Mouse (Mus musculus): Measurements from ENCODE around the gene Tmem238l. TPM values are rescaled to one million over a fixed set of nuclear protein-coding genes. Genes with fewer than 3 reads are reported as not detected.
A peak's percentile ranks its signal among the peaks of the same experiment; 100 is the strongest.

Gene Tmem238l
- polyA plus RNA-seq, 1 experiment from 2014 or later = 0.19 TPM

GRCm38 (mm10) chr11:66945224-66945767 lies 11.1 kb upstream of the Tmem238l start:
- Histone ChIP-seq H3K27me3 (replicated peaks) (no peaks in the 10 kb centered on the region), H3K4me3 (no peak overlapping the region), H3K4me2 (no peak overlapping the region), H3K9me3 (0 out of 2 replicates have a peak, but pooled peaks cover 2% of the 10 kb centered on the region), H3K4me1 (no peaks in the 10 kb centered on the region), H3K36me3 (no peaks in the 10 kb centered on the region), H3K9ac (no peak overlapping the region), H3K27ac (replicated peaks) (no peak overlapping the region)
- WGBS = 56% methylated on average over 2 of the region's 2 CpGs
- no peak for ATAC-seq (ENCODE audit: extremely low read depth, insufficient number of reproducible peaks, low FRiP score, low TSS enrichment)

- Histone ChIP-seq H3K9me3 (0 out of 2 replicates have a peak, but pooled peaks cover 2% of the 10 kb centered on the region), H3K36me3 (no peaks in the 10 kb centered on the region), H3K27me3 (replicated peaks) (no peaks in the 10 kb centered on the region), H3K4me3 (no peak overlapping the region), H3K27ac (replicated peaks) (no peak overlapping the region), H3K4me1 (no peaks in the 10 kb centered on the region), H3K9ac (no peak overlapping the region), H3K4me2 (no peak overlapping the region)
- ATAC-seq (ENCODE audit: extremely low read depth, insufficient number of reproducible peaks, low FRiP score, low TSS enrichment) = no peak
- 50% methylated on average over 6 of the region's 6 CpGs for WGBS
Observed at GRCm38 (mm10) chr11:66946521-66946920, 9.9 kb upstream of the Tmem238l start.

- no peak overlapping the region for H3K4me2 ChIP-seq
- H3K4me1 ChIP-seq = no peaks in the 10 kb centered on the region
- H3K4me3 ChIP-seq = no peak overlapping the region
- H3K27ac ChIP-seq (replicated peaks) = no peak overlapping the region
- H3K9me3 ChIP-seq = 0 out of 2 replicates have a peak, but pooled peaks cover 2% of the 10 kb centered on the region
- 75% methylated on average over 6 of the region's 6 CpGs for whole genome bisulfite sequencing
- no peaks in the 10 kb centered on the region for H3K27me3 ChIP-seq (replicated peaks)
- H3K9ac ChIP-seq = no peak overlapping the region
- no peaks in the 10 kb centered on the region for H3K36me3 ChIP-seq
- ATAC-seq (ENCODE audit: extremely low read depth, insufficient number of reproducible peaks, low FRiP score, low TSS enrichment) = no peak
Observed at GRCm38 (mm10) chr11:66946922-66947321, 9.5 kb upstream of the Tmem238l start.

- H3K9me3 ChIP-seq = peaks cover 3% of the 10 kb centered on the region; the same call in 1 of the 2 replicates
- no peaks in the 10 kb centered on the region for H3K36me3 ChIP-seq
- H3K27me3 ChIP-seq (replicated peaks) = peaks cover 10% of the 10 kb centered on the region; the same call in 1 of the 2 replicates
- H3K4me2 ChIP-seq = no peak overlapping the region
- no peak overlapping the region for H3K9ac ChIP-seq
- 58% methylated on average over 1 of the region's 1 CpGs for WGBS
- H3K27ac ChIP-seq (replicated peaks) = no peak overlapping the region
- H3K4me1 ChIP-seq = peaks cover 34% of the 10 kb centered on the region
- ATAC-seq (ENCODE audit: extremely low read depth, insufficient number of reproducible peaks, low FRiP score, low TSS enrichment) = no peak
- no peak overlapping the region for H3K4me3 ChIP-seq
Observed at GRCm38 (mm10) chr11:66960797-66961196, 4.4 kb downstream of the Tmem238l start.

DNA sequence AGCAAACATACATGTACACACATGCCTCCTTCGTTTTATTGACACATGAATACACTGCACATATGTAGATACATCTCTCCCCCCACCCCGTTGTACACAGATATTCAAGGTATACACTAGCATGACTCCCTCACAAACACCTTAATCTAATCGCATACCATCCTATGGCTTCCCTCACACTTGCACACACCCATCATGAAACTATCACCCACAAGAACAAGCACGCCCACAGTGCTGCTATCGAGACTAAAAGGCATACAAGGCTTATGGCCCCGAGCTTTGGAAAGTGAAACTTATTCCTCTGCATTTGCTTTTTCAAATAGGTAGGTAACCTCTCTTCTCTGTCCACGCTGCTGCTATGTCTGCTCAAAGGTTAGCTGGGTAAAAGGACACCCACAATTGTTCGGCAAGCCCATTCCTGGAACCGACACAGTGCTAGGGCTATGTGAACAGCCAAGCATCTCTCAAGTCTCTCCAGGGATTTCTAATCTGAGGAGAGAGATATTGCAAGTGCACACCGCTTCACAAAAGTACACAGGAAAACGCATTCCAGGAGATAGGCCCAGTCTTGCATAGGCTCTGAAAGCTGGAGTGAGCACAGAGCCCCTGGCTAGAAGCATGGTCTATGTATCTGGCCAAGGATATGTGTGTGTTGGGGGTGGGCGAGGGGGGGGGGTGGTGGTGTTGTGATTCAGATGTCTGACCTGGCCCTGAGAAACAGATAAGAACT lies 5.2 kb downstream of the Tmem238l start:
- WGBS = 43% methylated on average over 12 of the region's 12 CpGs

GRCm38 (mm10) chr11:66963462-66963861 lies 7.0 kb downstream of the Tmem238l start:
- 0 out of 2 replicates have a peak overlapping the region, but pooled peaks have one; percentile 2 for H3K27ac ChIP-seq (replicated peaks)
- 22% methylated on average over 1 of the region's 1 CpGs for WGBS
- ATAC-seq (ENCODE audit: extremely low read depth, insufficient number of reproducible peaks, low FRiP score, low TSS enrichment) = no peak

More for the DNA sequence above, 5.2 kb downstream of the Tmem238l start:
- Histone ChIP-seq H3K9ac (no peak overlapping the region), H3K4me3 (no peak overlapping the region), H3K27me3 (replicated peaks) (peaks cover 7% of the 10 kb centered on the region), H3K4me1 (peaks cover 34% of the 10 kb centered on the region), H3K36me3 (no peaks in the 10 kb centered on the region), H3K9me3 (peaks cover 3% of the 10 kb centered on the region; the same call in 1 of the 2 replicates), H3K27ac (replicated peaks) (peak overlapping the region; percentile 67), H3K4me2 (peak overlapping the region; percentile 14)
- no peak for ATAC-seq (ENCODE audit: extremely low read depth, insufficient number of reproducible peaks, low FRiP score, low TSS enrichment)

GRCm38 (mm10) chr11:66966500-66967116 lies 10.2 kb downstream of the Tmem238l start:
- Histone ChIP-seq H3K4me3 (no peak overlapping the region), H3K4me2 (no peak overlapping the region)
- 25% methylated on average over 7 of the region's 7 CpGs for WGBS

More at GRCm38 (mm10) chr11:66963462-66963861, 7.0 kb downstream of the Tmem238l start:
- no peak overlapping the region for H3K4me3 ChIP-seq
- peaks cover 3% of the 10 kb centered on the region; the same call in 1 of the 2 replicates for H3K9me3 ChIP-seq
- peaks cover 26% of the 10 kb centered on the region for H3K27me3 ChIP-seq (replicated peaks)
- H3K36me3 ChIP-seq = no peaks in the 10 kb centered on the region
- peaks cover 34% of the 10 kb centered on the region for H3K4me1 ChIP-seq
- H3K4me2 ChIP-seq = no peak overlapping the region
- H3K9ac ChIP-seq = no peak overlapping the region

DNA sequence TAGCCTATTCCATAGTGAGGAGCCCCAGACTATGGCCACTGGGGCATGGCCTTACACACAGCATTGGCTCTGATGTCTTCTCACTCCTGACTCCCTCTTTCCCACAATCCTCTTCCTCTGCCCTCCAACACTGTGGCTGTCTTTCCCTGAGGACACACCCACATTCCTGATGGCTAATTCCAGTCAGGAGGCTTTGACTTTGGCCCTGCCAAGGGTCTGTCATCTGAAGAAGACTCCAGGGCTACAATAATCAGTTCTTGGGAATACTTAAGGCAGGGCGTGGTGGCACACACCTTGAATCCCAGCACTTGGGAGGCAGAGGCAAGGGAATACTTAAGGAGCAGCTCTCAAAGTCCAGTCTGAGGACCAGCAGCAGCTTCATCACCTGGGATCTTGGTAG lies 12.1 kb downstream of the Tmem238l start:
- WGBS = 82% methylated on average over 1 of the region's 1 CpGs
- Histone ChIP-seq H3K27me3 (replicated peaks) (peaks cover 56% of the 10 kb centered on the region), H3K9ac (no peak overlapping the region), H3K9me3 (peaks cover 3% of the 10 kb centered on the region; the same call in 1 of the 2 replicates), H3K36me3 (no peaks in the 10 kb centered on the region), H3K4me1 (peaks cover 4% of the 10 kb centered on the region), H3K4me3 (no peak overlapping the region), H3K27ac (replicated peaks) (no peak overlapping the region), H3K4me2 (no peak overlapping the region)
- ATAC-seq (ENCODE audit: extremely low read depth, insufficient number of reproducible peaks, low FRiP score, low TSS enrichment) = no peak

More at GRCm38 (mm10) chr11:66966500-66967116, 10.2 kb downstream of the Tmem238l start:
- Histone ChIP-seq H3K36me3 (no peaks in the 10 kb centered on the region), H3K4me1 (peaks cover 24% of the 10 kb centered on the region), H3K9me3 (peaks cover 3% of the 10 kb centered on the region; the same call in 1 of the 2 replicates), H3K27ac (replicated peaks) (no peak overlapping the region), H3K9ac (no peak overlapping the region), H3K27me3 (replicated peaks) (peaks cover 43% of the 10 kb centered on the region)
- no peak for ATAC-seq (ENCODE audit: extremely low read depth, insufficient number of reproducible peaks, low FRiP score, low TSS enrichment)

DNA sequence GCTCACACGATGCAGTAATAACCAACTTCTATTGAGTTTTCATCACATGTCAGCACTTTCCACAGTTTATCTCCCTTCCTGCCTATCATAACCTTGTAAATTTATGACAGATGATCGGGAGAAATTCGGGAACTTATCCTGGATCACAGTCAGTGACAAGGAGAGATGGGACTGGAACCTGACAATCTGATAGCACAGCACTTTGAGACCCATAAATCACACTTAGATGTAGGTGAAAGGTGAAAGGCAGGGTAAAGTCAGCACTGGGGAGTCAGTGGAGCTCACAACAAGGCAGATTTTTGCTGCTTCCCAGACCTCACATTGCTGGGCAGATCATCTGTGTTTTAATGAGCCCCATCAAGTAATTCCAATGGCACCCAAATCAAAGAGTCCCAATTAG lies 17.1 kb downstream of the Tmem238l start:
- H3K4me2 ChIP-seq = no peak overlapping the region
- H3K27ac ChIP-seq (replicated peaks) = no peak overlapping the region
- peaks cover 35% of the 10 kb centered on the region for H3K27me3 ChIP-seq (replicated peaks)
- WGBS = 54% methylated on average over 3 of the region's 3 CpGs
- peaks cover 16% of the 10 kb centered on the region for H3K9me3 ChIP-seq
- H3K36me3 ChIP-seq = no peaks in the 10 kb centered on the region
- no peak for ATAC-seq (ENCODE audit: extremely low read depth, insufficient number of reproducible peaks, low FRiP score, low TSS enrichment)
- H3K4me1 ChIP-seq = no peaks in the 10 kb centered on the region
- no peak overlapping the region for H3K4me3 ChIP-seq
- H3K9ac ChIP-seq = no peak overlapping the region

DNA sequence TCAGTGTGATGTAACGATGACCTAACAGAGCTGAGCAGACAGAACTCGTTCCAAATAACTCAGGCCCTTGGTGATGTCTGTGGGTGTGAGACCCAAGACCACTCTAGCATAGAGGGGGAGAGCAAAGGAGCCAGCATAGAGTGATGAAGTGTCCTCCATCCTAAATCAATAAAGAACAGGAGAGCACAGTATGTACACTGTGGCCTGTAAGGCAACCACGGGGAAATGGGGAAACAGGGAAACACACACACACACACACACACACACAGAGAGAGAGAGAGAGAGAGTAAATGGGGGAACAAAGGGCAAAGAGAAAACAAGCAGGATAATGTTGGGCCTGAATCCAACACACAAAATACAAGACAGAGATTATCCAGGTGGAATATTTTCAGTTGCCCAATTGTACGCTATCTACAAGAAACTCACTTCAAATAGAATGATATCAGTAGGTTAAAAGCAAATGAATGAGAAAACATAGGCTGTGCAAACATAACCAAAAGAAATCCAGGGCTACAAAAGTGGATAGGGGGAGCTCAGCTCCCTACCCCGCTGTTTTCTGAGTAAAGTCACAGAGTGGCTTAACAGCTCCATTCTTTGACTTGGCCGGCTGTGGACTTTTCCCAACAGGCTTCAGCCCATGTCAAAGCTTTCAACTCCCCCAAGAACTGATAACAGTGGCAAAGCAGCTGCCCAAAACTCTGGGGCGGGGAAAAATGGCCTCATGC lies 19.3 kb downstream of the Tmem238l start:
- no peak overlapping the region for H3K9ac ChIP-seq
- no peaks in the 10 kb centered on the region for H3K4me1 ChIP-seq
- peaks cover 16% of the 10 kb centered on the region for H3K9me3 ChIP-seq
- H3K36me3 ChIP-seq = no peaks in the 10 kb centered on the region
- H3K4me3 ChIP-seq = no peak overlapping the region
- no peak for ATAC-seq (ENCODE audit: extremely low read depth, insufficient number of reproducible peaks, low FRiP score, low TSS enrichment)
- no peak overlapping the region for H3K4me2 ChIP-seq
- 0 out of 2 replicates have a peak, but pooled peaks cover 18% of the 10 kb centered on the region for H3K27me3 ChIP-seq (replicated peaks)
- WGBS = 75% methylated on average over 7 of the region's 7 CpGs
- H3K27ac ChIP-seq (replicated peaks) = no peak overlapping the region

Data from heart, embryonic 13.5 days (tissue).